Mouse (Mus musculus) kidney, embryonic 15.5 days (tissue): ENCODE results near the gene Ldlrad3. TPM values are rescaled to one million over a fixed set of nuclear protein-coding genes. Genes with fewer than 3 reads are reported as not detected.

Experiments used
- ATAC-seq: fragments of 200-750 bp; cut with Nextera tagmentation; replicated peaks from 2 replicates; pipeline ENCODE4 v1.8.0; 2017; ENCODE audit warnings: moderate TSS enrichment; ENCODE audit not compliant: low FRiP score
- H3K27ac ChIP-seq: fragments of 300-500 bp; sonication (generic); 2 replicates; pipeline ENCODE4 v1.5.1; 2015; ENCODE audit warnings: mild to moderate bottlenecking, inconsistent platforms
- H3K27me3 ChIP-seq: fragments of 300-500 bp; sonication (generic); 2 replicates; pipeline ENCODE4 v1.6.1; 2015; ENCODE audit warnings: inconsistent platforms
- H3K36me3 ChIP-seq: fragments of 300-500 bp; sonication (generic); 2 replicates; pipeline ENCODE4 v1.6.1; 2015; ENCODE audit warnings: inconsistent platforms
- H3K4me1 ChIP-seq: fragments of 300-500 bp; sonication (generic); 2 replicates; pipeline ENCODE4 v1.6.1; 2015; ENCODE audit warnings: inconsistent platforms
- H3K4me2 ChIP-seq: fragments of 300-500 bp; sonication (generic); 2 replicates; pipeline ENCODE4 v1.6.1; 2015; ENCODE audit warnings: moderate library complexity, mild to moderate bottlenecking, inconsistent platforms
- H3K4me3 ChIP-seq: fragments of 300-500 bp; sonication (generic); replicated peaks from 2 replicates; pipeline ENCODE4 v1.5.1; 2015; ENCODE audit warnings: mild to moderate bottlenecking, inconsistent platforms
- H3K9ac ChIP-seq: fragments of 300-500 bp; sonication (generic); 2 replicates; pipeline ENCODE4 v1.6.1; 2015; ENCODE audit warnings: mild to moderate bottlenecking, inconsistent platforms
- H3K9me3 ChIP-seq: fragments of 300-500 bp; sonication (generic); replicated peaks from 2 replicates; pipeline ENCODE4 v1.6.1; 2016; ENCODE audit warnings: inconsistent platforms
- WGBS: fragments of 180-500 bp; shearing (Covaris S2); methylation state at CpG from one replicate; pipeline ENCODE4 v1.1.7; 2015; ENCODE audit warnings: mixed read lengths; 5-methylcytosine and 5-hydroxymethylcytosine counted together
- polyA plus RNA-seq: library from polyadenylated mRNA; unstranded; fragments of >200 nt; fragmentation: Nextera tagmentation; extraction: Ambion mirVana; gene quantifications from 2 replicates; pipeline ENCODE4 v1.2.1, GENCODE M21; 2015

The Ldlrad3 gene
- polyA plus RNA-seq, 1 experiment from 2014 or later = 40.4 TPM

- H3K4me3 ChIP-seq = no peak overlapping the region
- H3K27ac ChIP-seq = peak overlapping the region; percentile 37; the same call in 1 of the 2 replicates
- peaks cover 30% of the 10 kb centered on the region for H3K4me1 ChIP-seq
- no peaks in the 10 kb centered on the region; the same call in 1 of the 2 replicates for H3K27me3 ChIP-seq
- H3K9me3 ChIP-seq = no peaks in the 10 kb centered on the region
- no peak overlapping the region for H3K4me2 ChIP-seq
- H3K36me3 ChIP-seq = no peaks in the 10 kb centered on the region
- WGBS = 31% methylated on average over 21 of the region's 21 CpGs
- ATAC-seq = no peak
- 0 out of 2 replicates have a peak overlapping the region, but pooled peaks have one; percentile 5 for H3K9ac ChIP-seq
Observed at GRCm38 (mm10) chr2:101978534-101979525, 207.4 kb downstream of the Ldlrad3 start.

DNA sequence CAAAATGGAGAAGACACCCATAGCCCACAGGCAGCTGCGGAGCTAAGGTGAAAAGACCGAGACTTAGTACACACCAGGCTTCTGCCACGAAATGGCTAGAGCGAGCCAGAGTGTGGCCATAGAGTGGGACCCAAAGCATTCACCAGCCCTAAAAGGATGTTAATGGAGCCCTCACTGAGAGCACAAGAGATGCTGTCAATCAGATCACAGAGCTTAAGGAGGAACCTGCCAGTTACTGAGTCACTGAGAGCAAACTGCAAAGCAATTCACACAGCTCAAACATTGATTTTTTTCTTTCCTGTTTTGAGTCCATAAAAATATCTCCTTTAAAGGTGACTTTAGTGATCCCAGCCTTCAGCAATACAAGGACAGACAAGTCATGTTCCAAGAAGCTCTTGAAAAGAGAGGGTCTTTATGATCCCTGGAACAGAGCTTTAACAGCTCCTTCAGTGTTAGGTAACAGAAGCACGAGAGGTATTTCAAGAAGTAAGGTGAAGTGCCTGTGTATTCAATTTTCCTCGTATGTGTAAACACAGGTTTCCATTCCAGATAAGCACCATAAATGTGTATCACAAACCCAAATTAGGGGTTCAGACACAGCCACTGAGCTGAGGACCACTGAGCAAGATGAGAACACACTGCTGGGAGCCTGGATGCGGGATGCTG lies 209.7 kb downstream of the Ldlrad3 start:
- no peak overlapping the region for H3K9ac ChIP-seq
- no peak overlapping the region for H3K4me3 ChIP-seq
- peaks cover 23% of the 10 kb centered on the region for H3K4me1 ChIP-seq
- H3K27ac ChIP-seq = no peak overlapping the region
- H3K36me3 ChIP-seq = no peaks in the 10 kb centered on the region
- ATAC-seq = no peak
- no peaks in the 10 kb centered on the region; the same call in 1 of the 2 replicates for H3K27me3 ChIP-seq
- H3K4me2 ChIP-seq = no peak overlapping the region
- WGBS = 83% methylated on average over 7 of the region's 7 CpGs
- H3K9me3 ChIP-seq = no peaks in the 10 kb centered on the region

DNA sequence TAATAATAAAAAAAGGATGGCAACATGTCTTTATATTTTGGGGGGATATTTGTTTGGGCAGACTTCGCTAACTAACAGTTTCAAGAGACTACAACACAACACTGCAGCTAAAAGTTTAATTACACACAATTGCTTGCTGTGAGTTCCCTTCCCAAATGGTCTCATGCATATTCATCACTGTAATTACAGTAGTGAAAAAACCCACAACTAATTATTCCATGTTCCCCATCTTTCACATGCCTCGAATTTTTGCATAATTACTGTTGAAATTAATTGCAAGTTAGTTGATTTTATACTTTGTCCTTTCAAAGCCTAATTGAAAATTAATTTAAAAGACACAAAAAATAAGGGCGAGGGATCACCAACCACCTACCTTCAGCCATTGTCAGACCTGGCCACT lies 212.4 kb downstream of the Ldlrad3 start:
- Histone ChIP-seq H3K27me3 (no peaks in the 10 kb centered on the region), H3K4me1 (peaks cover 26% of the 10 kb centered on the region), H3K27ac (no peak overlapping the region), H3K9ac (no peak overlapping the region), H3K9me3 (no peaks in the 10 kb centered on the region), H3K4me3 (no peak overlapping the region), H3K36me3 (no peaks in the 10 kb centered on the region), H3K4me2 (no peak overlapping the region)
- 90% methylated on average over 3 of the region's 3 CpGs for WGBS
- ATAC-seq = no peak

DNA sequence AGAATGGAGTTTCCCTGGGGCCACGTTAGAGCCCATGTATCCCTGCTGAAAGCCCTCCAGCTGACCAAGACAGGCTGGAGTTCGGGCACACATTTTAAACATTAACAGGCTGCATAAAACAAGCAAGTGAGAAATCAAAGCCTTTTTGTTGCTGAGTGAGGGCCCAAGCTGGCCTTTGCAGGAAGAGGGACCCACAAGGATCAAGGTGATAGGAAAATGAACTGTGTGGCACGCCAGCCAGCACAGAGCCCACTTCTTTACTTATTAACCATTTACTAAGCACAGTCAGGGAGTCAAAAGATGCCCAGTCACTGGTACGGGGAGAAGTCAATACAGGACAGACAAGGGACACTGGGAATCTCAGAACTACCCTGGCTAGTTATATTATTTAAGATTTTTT lies 218.6 kb downstream of the Ldlrad3 start:
- peak overlapping the region; percentile 86 for H3K27ac ChIP-seq
- H3K4me1 ChIP-seq = peaks cover 61% of the 10 kb centered on the region
- no peaks in the 10 kb centered on the region for H3K36me3 ChIP-seq
- ATAC-seq = peak; percentile 79
- WGBS = 36% methylated on average over 4 of the region's 4 CpGs
- 0 out of 2 replicates have a peak overlapping the region, but pooled peaks have one; percentile 14 for H3K9ac ChIP-seq
- H3K4me3 ChIP-seq = no peak overlapping the region
- peak overlapping the region; percentile 32 for H3K4me2 ChIP-seq
- no peaks in the 10 kb centered on the region for H3K27me3 ChIP-seq
- H3K9me3 ChIP-seq = no peaks in the 10 kb centered on the region

DNA sequence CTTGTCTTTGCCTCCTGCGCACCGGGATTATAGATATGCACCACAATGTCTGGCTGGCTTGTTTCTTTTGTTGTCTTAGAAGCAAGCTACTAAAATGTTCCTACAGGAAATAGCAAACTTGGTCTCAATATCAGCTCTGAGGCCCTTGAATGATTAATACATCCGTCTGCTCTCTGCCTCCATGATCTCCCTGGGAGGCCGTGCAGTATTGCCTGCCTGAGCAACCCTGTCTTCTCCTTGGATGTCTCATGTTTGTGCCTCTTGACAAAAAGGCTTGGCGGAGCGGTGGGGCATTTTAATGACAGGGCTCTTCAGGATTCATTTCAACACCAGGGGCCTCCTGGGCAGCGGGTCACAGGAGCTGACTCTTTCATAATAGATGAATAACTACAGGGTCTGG lies 219.0 kb downstream of the Ldlrad3 start:
- no peaks in the 10 kb centered on the region for H3K9me3 ChIP-seq
- H3K4me3 ChIP-seq = no peak overlapping the region
- ATAC-seq = peak; percentile 23; the same call in 1 of the 2 replicates
- no peaks in the 10 kb centered on the region for H3K27me3 ChIP-seq
- peak overlapping the region; percentile 86 for H3K27ac ChIP-seq
- H3K9ac ChIP-seq = 0 out of 2 replicates have a peak overlapping the region, but pooled peaks have one; percentile 14
- peaks cover 59% of the 10 kb centered on the region for H3K4me1 ChIP-seq
- no peaks in the 10 kb centered on the region for H3K36me3 ChIP-seq
- WGBS = 39% methylated on average over 7 of the region's 7 CpGs
- peak overlapping the region; percentile 32 for H3K4me2 ChIP-seq

GRCm38 (mm10) chr2:101966017-101966416 lies 220.2 kb downstream of the Ldlrad3 start:
- Histone ChIP-seq H3K27ac (peak overlapping the region; percentile 23; the same call in 1 of the 2 replicates), H3K36me3 (no peaks in the 10 kb centered on the region), H3K9ac (no peak overlapping the region), H3K4me1 (peaks cover 52% of the 10 kb centered on the region), H3K27me3 (no peaks in the 10 kb centered on the region), H3K9me3 (no peaks in the 10 kb centered on the region), H3K4me3 (no peak overlapping the region), H3K4me2 (no peak overlapping the region)
- WGBS = 63% methylated on average over 4 of the region's 4 CpGs
- ATAC-seq = no peak

GRCm38 (mm10) chr2:101965515-101965914 lies 220.7 kb downstream of the Ldlrad3 start:
- H3K9me3 ChIP-seq = no peaks in the 10 kb centered on the region
- no peaks in the 10 kb centered on the region for H3K36me3 ChIP-seq
- no peaks in the 10 kb centered on the region for H3K27me3 ChIP-seq
- ATAC-seq = no peak
- H3K4me1 ChIP-seq = peaks cover 53% of the 10 kb centered on the region
- 36% methylated on average over 5 of the region's 5 CpGs for WGBS
- no peak overlapping the region for H3K4me3 ChIP-seq
- peak overlapping the region; percentile 37; the same call in 1 of the 2 replicates for H3K27ac ChIP-seq
- H3K9ac ChIP-seq = no peak overlapping the region
- no peak overlapping the region for H3K4me2 ChIP-seq

GRCm38 (mm10) chr2:101963367-101963766 lies 222.8 kb downstream of the Ldlrad3 start:
- no peaks in the 10 kb centered on the region for H3K9me3 ChIP-seq
- H3K27ac ChIP-seq = no peak overlapping the region
- H3K4me1 ChIP-seq = peaks cover 52% of the 10 kb centered on the region
- H3K4me3 ChIP-seq = no peak overlapping the region
- H3K27me3 ChIP-seq = no peaks in the 10 kb centered on the region
- WGBS = 77% methylated on average over 3 of the region's 3 CpGs
- H3K9ac ChIP-seq = no peak overlapping the region
- ATAC-seq = no peak
- H3K4me2 ChIP-seq = no peak overlapping the region
- H3K36me3 ChIP-seq = no peaks in the 10 kb centered on the region

- Histone ChIP-seq H3K4me1 (peaks cover 44% of the 10 kb centered on the region), H3K9ac (no peak overlapping the region), H3K4me2 (no peak overlapping the region), H3K27me3 (no peaks in the 10 kb centered on the region), H3K4me3 (no peak overlapping the region), H3K27ac (no peak overlapping the region), H3K36me3 (no peaks in the 10 kb centered on the region), H3K9me3 (no peaks in the 10 kb centered on the region)
- WGBS = 73% methylated on average over 7 of the region's 7 CpGs
- ATAC-seq = no peak
Observed at GRCm38 (mm10) chr2:101962349-101962748, 223.8 kb downstream of the Ldlrad3 start.

- H3K27ac ChIP-seq = no peak overlapping the region
- no peaks in the 10 kb centered on the region for H3K9me3 ChIP-seq
- no peak overlapping the region for H3K4me3 ChIP-seq
- WGBS = 84% methylated on average over 1 of the region's 1 CpGs
- H3K36me3 ChIP-seq = no peaks in the 10 kb centered on the region
- H3K4me1 ChIP-seq = peaks cover 38% of the 10 kb centered on the region
- H3K9ac ChIP-seq = no peak overlapping the region
- H3K4me2 ChIP-seq = no peak overlapping the region
- no peaks in the 10 kb centered on the region for H3K27me3 ChIP-seq
- no peak for ATAC-seq
Observed at GRCm38 (mm10) chr2:101961391-101961790, 224.8 kb downstream of the Ldlrad3 start.

DNA sequence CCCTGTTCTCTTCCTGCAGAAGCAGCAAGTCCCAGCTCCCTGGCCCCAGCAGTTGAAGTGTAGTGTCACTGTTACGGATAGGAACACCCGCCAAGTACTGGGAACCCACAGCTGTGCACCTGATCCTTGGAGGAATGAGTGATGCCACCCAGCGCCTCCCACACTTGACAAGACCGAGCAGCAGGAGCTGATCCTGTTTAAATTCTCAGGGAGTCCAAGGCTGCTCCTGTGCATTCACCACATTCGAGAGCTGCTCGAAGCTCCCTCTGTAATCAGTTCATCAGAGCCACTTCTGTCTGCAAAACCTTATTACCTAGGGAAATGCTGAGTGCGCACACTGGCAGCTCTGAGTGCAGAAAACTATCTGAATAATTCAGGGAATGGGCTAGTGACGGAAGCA lies 225.5 kb downstream of the Ldlrad3 start:
- H3K36me3 ChIP-seq = no peaks in the 10 kb centered on the region
- no peak overlapping the region for H3K27ac ChIP-seq
- H3K9ac ChIP-seq = no peak overlapping the region
- peaks cover 36% of the 10 kb centered on the region for H3K4me1 ChIP-seq
- H3K9me3 ChIP-seq = no peaks in the 10 kb centered on the region
- no peak overlapping the region for H3K4me3 ChIP-seq
- no peak overlapping the region for H3K4me2 ChIP-seq
- WGBS = 45% methylated on average over 8 of the region's 8 CpGs
- no peak for ATAC-seq
- H3K27me3 ChIP-seq = no peaks in the 10 kb centered on the region

DNA sequence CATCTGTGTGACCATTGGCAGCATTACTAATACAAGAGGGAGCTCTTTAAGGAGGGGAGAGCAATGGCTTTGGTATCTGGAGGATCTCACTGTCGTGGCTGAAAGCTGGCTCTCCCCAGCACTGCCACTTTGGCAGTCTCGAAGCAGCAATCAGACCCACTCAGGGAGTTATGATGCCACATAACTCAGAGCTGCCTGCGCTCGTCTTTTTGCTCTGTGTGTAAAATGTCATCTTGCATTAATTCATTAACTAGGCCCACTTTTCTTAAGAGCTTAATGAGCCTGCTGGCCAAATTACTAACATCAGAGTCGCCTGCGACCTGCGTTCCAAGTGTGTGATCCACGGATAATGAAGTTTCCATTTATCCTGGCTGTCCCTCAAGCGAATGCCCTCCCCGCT lies 230.1 kb downstream of the Ldlrad3 start:
- H3K4me1 ChIP-seq = peaks cover 19% of the 10 kb centered on the region
- H3K9ac ChIP-seq = no peak overlapping the region
- no peak overlapping the region for H3K4me2 ChIP-seq
- no peaks in the 10 kb centered on the region for H3K27me3 ChIP-seq
- 68% methylated on average over 10 of the region's 10 CpGs for WGBS
- no peaks in the 10 kb centered on the region for H3K9me3 ChIP-seq
- H3K27ac ChIP-seq = no peak overlapping the region
- ATAC-seq = no peak
- peaks cover 35% of the 10 kb centered on the region for H3K36me3 ChIP-seq
- H3K4me3 ChIP-seq = no peak overlapping the region
